Mouse (Mus musculus) MEL-GATA-1-ER (cell line): Measurements from ENCODE around the gene Gzma.

Experiments
- DNase-seq: peaks from one replicate; pipeline ENCODE4 v3.0.0-alpha.2; 2012; ENCODE audit warnings: low read depth; ENCODE audit errors: extremely low read depth

Gene Gzma

GRCm38 (mm10) chr13:113046211-113046883 is 54.4 kb downstream of the Gzma start, which contains the start of gene Gpx8:
Gene Gpx8 (minus strand): TSS chr13:113046410.
- no peak for DNase-seq

- no peak for DNase-seq
Observed at GRCm38 (mm10) chr13:113045458-113046110, 55.2 kb downstream of the Gzma start.

GRCm38 (mm10) chr13:113044876-113045275 is 55.9 kb downstream of the Gzma start:
- no peak for DNase-seq
